25 mouse cellular contexts compared by ENCODE assay signal in the genomic region with DNA sequence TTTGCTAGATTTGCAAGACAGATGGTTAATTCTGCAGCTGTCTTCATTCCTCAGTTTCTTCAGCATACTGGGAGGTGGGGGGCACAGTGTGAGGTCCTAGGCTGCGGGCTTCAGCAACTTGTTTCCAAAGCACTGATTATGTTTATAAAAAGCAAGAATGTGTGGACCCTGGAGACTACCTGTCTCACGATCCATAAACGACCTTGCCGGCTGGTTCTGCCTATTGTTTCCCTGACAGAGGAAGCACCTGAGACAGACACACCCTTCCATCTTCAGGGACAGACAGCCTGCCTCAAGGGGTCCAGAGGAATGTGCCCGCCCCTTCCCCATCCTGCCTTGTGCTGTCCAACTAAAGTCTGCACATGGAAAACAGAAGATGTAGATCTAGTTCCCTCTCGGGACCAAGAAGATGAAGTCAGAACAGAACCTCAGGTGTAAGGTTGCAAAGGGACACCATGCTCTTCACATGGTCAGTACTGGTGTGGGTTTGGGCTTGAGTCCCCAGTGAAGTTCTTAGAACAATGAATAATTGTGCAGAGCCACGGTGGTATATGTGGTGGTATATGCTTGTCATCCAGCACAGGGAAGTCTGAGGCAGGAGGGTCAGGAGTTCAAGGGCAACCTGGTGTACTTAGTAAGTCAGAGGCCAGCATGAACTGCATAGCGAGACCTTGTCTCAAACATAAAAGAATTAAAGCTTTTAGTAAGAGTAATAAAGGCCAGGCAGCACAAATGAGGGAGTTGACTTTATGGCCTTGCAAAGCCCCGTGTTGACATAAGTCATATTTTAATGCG. TPM values are rescaled to one million over a fixed set of nuclear protein-coding genes. Genes with fewer than 3 reads are reported as not detected.
DNase-seq lines count a peak whose midpoint lies in the region; ATAC-seq lines count a peak whose summit lies in the region.
"Had no signal": no experiment of that assay in that cellular context is flagged by ENCODE, and none has a peak within 500 bp of the region (broad histone marks: within the 10 kb centered on the region; RNA-seq: fewer than 3 reads in every experiment).

No protein-coding gene starts in this region.

- intact Hi-C loops in heart, postnatal 36 days (cut with DNase I), result no loop called here
- intact Hi-C loops in heart, postnatal 25 days (cut with DNase I), result no loop called here

- peak; percentile 63 for DNase-seq in embryonic facial prominence, embryonic 14.5 days (ENCODE audit: low spot score)
- no peak for DNase-seq in embryonic facial prominence, embryonic 10.5 days (ENCODE audit: low spot score)
- DNase-seq in heart, adult 9 months (ENCODE audit: low spot score in 2 of 2), result peak; percentile 42 to 78
- no peak for DNase-seq in heart, postnatal 36 days
- peak; percentile 91 for DNase-seq in ES-CJ7 (ENCODE audit: low read depth, low spot score)
- peak; percentile 49 for DNase-seq in heart, postnatal 25 days (ENCODE audit: low spot score)
- DNase-seq in urinary bladder, postnatal 25 days (ENCODE audit: low spot score), result no peak
- DNase-seq: adrenal gland, postnatal 14 days; cerebellum, adult 9-11 months; kidney, adult 2 months; layer of hippocampus, adult 9-11 months; liver, embryonic 13.5 days; lung, adult 2 months; thymus, adult 2 months; thymus, postnatal 4 days had no signal

- H3K27ac ChIP-seq in embryonic facial prominence, embryonic 14.5 days (replicated peaks; ENCODE audit: low read depth, low read length), result no peak overlapping the region
- H3K27ac ChIP-seq in embryonic facial prominence, embryonic 10.5 days (replicated peaks), result no peak overlapping the region; the same call in 1 of the 2 replicates
- H3K27ac ChIP-seq: forebrain, embryonic 12.5 days; hindbrain, embryonic 15.5 days; kidney, postnatal 0 days; limb, embryonic 13.5 days; liver, embryonic 13.5 days; midbrain, embryonic 13.5 days; stomach, postnatal 0 days had no signal

- H3K9me3 ChIP-seq in embryonic facial prominence, embryonic 14.5 days (ENCODE audit: control insufficient read depth, low read length), result peaks cover 6% of the 10 kb centered on the region; the same call in 1 of the 2 replicates
- H3K9me3 ChIP-seq in embryonic facial prominence, embryonic 10.5 days, result peaks cover 5% of the 10 kb centered on the region; the same call in 1 of the 2 replicates
- H3K9me3 ChIP-seq: forebrain, embryonic 12.5 days; G1E; hindbrain, embryonic 15.5 days; liver, embryonic 13.5 days; midbrain, embryonic 13.5 days had no signal

- H3K36me3 ChIP-seq in embryonic facial prominence, embryonic 14.5 days (ENCODE audit: control insufficient read depth, insufficient read depth, low read length), result no peaks in the 10 kb centered on the region
- no peaks in the 10 kb centered on the region for H3K36me3 ChIP-seq in embryonic facial prominence, embryonic 10.5 days (replicated peaks)
- H3K36me3 ChIP-seq: forebrain, embryonic 12.5 days; G1E; hindbrain, embryonic 15.5 days; limb, embryonic 13.5 days; liver, embryonic 13.5 days; midbrain, embryonic 13.5 days had no signal

- H3K4me2 ChIP-seq in embryonic facial prominence, embryonic 14.5 days (ENCODE audit: low read depth, low read length), result no peak overlapping the region
- H3K4me2 ChIP-seq: forebrain, embryonic 12.5 days; hindbrain, embryonic 15.5 days; limb, embryonic 13.5 days; liver, embryonic 13.5 days; midbrain, embryonic 13.5 days had no signal

- no peak for ATAC-seq in embryonic facial prominence, embryonic 14.5 days (ENCODE audit: low read depth)
- ATAC-seq in activated CD4-positive, CD25-positive, alpha-beta regulatory T cell, adult 4 months, result no peak
- ATAC-seq: midbrain, embryonic 13.5 days; Patski had no signal

- 66% methylated on average over 10 of the region's 10 CpGs for WGBS in embryonic facial prominence, embryonic 14.5 days
- 80% methylated on average over 10 of the region's 10 CpGs for WGBS in embryonic facial prominence, embryonic 10.5 days

- no peak overlapping the region for H3K4me3 ChIP-seq in embryonic facial prominence, embryonic 14.5 days (ENCODE audit: low read depth, low read length)
- H3K4me3 ChIP-seq in embryonic facial prominence, embryonic 10.5 days, result no peak overlapping the region
- H3K4me3 ChIP-seq: forebrain, embryonic 12.5 days; hindbrain, embryonic 15.5 days; limb, embryonic 13.5 days; liver, embryonic 13.5 days; midbrain, embryonic 13.5 days had no signal

- no peaks in the 10 kb centered on the region for H3K27me3 ChIP-seq in embryonic facial prominence, embryonic 14.5 days (replicated peaks; ENCODE audit: control insufficient read depth, insufficient read depth, low read length)
- no peaks in the 10 kb centered on the region for H3K27me3 ChIP-seq in embryonic facial prominence, embryonic 10.5 days (replicated peaks; ENCODE audit: low read depth, poor library complexity, severe bottlenecking)
- H3K27me3 ChIP-seq: hindbrain, embryonic 15.5 days; limb, embryonic 13.5 days; liver, embryonic 13.5 days; midbrain, embryonic 13.5 days; Patski had no signal

- H3K9ac ChIP-seq in embryonic facial prominence, embryonic 14.5 days (ENCODE audit: low read depth, low read length), result peak overlapping the region; percentile 22; the same call in 1 of the 2 replicates
- H3K9ac ChIP-seq: forebrain, embryonic 12.5 days; hindbrain, embryonic 15.5 days; limb, embryonic 13.5 days; liver, embryonic 13.5 days; midbrain, embryonic 13.5 days had no signal

- peaks cover 5% of the 10 kb centered on the region; the same call in 1 of the 2 replicates for H3K4me1 ChIP-seq in embryonic facial prominence, embryonic 14.5 days (ENCODE audit: control insufficient read depth, insufficient read depth, low read length)
- H3K4me1 ChIP-seq in embryonic facial prominence, embryonic 10.5 days, result peaks cover 23% of the 10 kb centered on the region

RNA-seq across cellular contexts. Expression of a gene that starts 10.5 kb away (rescaled TPM):
- 0.06 and 0.09 TPM in 2 replicates for polyA plus RNA-seq in embryonic facial prominence, embryonic 14.5 days (2014; fragmentation: Nextera tagmentation; extraction: Ambion mirVana)
- 0.17 and 0.19 TPM in 2 replicates for polyA plus RNA-seq in embryonic facial prominence, embryonic 10.5 days (2016; fragmentation: Nextera tagmentation; extraction: Ambion mirVana)
- total RNA-seq in heart, postnatal 36 days (2021), result under 1 TPM; 0.06 to 0.14 TPM
- total RNA-seq in heart, postnatal 25 days (2021), result under 1 TPM; 0.06 to 0.10 TPM
- under 1 TPM; 0.28 to 0.46 TPM for polyA plus RNA-seq in activated CD4-positive, CD25-positive, alpha-beta regulatory T cell, adult 4 months (2017; shearing (Covaris generic))
- total RNA-seq: granulocyte monocyte progenitor cell, adult 5-6 weeks had no signal
- polyA plus RNA-seq: G1E had no signal

Comparison
In these comparisons a context has a peak if more than half of its experiments do, and no peak if none do; other contexts are left out.
1. DNase-seq: peak in embryonic facial prominence, embryonic 14.5 days (single experiment), heart, adult 9 months (2 of 2), ES-CJ7 (single experiment) and heart, postnatal 25 days (single experiment); none in embryonic facial prominence, embryonic 10.5 days (single experiment), heart, postnatal 36 days (0 of 2) and urinary bladder, postnatal 25 days (single experiment).